Mouse (Mus musculus): ENCODE measurements around the gene Pcolce. TPM values are rescaled to one million over a fixed set of nuclear protein-coding genes. Genes with fewer than 3 reads are reported as not detected.
A peak's percentile ranks its signal among the peaks of the same experiment; 100 is the strongest.

The Pcolce gene
- polyA plus RNA-seq, 1 experiment from 2014 or later: 165 TPM

GRCm38 (mm10) chr5:137600281-137600618 lies 13.3 kb downstream of the Pcolce start:
- DNase-seq (ENCODE audit: low spot score): no peak

DNA sequence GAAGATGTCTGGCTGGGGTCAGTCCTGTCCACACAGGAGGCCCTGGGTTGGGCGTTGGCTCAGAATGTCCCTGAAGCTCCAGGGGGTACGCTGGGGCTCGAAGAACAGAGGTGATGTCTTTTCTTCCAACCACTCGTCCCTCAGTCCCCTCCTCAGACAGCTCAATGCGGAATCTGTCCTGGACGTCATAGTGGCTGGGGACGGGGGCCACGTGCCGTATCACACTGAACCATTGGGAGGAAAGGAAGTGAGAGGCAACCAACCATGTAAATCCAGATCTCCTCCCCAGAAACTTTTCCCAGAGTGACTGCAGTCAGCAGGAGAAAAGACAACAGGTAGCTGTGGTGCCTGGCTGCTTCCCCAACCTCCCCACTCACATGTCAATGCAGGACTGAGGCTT lies 14.0 kb downstream of the Pcolce start:
- WGBS: 81% methylated on average over 9 of the region's 9 CpGs
- Histone ChIP-seq H3K27ac (peak overlapping the region; percentile 97), H3K36me3 (peaks cover 31% of the 10 kb centered on the region), H3K27me3 (ENCODE audit: low read depth, poor library complexity, severe bottlenecking) (no peaks in the 10 kb centered on the region), H3K4me1 (peaks cover 40% of the 10 kb centered on the region), H3K9me3 (replicated peaks) (no peaks in the 10 kb centered on the region), H3K4me3 (peak overlapping the region; percentile 80)
- no peak for DNase-seq (ENCODE audit: low spot score)

More at GRCm38 (mm10) chr5:137600281-137600618, 13.3 kb downstream of the Pcolce start:
- H3K36me3 ChIP-seq: peaks cover 38% of the 10 kb centered on the region
- peaks cover 40% of the 10 kb centered on the region for H3K4me1 ChIP-seq
- WGBS: 4% methylated on average over 19 of the region's 19 CpGs
- peak overlapping the region; percentile 80 for H3K4me3 ChIP-seq
- no peaks in the 10 kb centered on the region for H3K27me3 ChIP-seq (ENCODE audit: low read depth, poor library complexity, severe bottlenecking)
- H3K27ac ChIP-seq: peak overlapping the region; percentile 97
- no peaks in the 10 kb centered on the region for H3K9me3 ChIP-seq (replicated peaks)

DNA sequence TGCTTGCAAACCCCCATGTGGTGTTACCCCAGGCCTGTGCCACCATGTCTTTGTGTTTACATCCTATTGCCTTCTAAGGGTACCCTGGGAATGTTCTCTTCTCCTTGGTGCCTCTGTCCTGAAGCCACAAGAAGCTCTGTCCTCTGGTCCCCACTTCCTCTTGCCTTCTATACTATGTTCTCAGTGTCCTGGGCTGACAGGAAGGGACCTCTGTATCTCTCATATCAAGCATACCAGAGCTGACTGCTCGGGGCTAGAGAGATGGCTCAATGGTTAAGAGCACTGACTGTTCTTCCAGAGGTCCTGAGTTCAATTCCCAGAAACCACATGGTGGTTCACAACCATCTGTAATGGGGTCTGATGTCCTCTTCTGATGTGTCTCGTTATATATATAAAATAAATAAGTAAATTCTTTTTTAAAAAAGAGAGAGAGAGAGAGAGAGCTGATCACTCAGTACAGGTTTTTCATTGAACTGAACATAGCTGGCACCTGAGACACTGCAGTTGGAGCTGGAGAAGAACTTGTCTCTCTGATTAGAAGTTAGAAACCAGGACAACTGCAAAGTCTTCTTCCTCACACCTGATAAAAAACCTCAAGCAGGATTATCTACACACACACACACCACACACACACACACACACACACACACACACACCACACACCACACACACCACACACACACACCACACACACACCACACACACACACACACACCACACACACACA lies 15.3 kb downstream of the Pcolce start:
- Histone ChIP-seq H3K27ac (no peak overlapping the region), H3K4me3 (no peak overlapping the region), H3K9me3 (replicated peaks) (no peaks in the 10 kb centered on the region), H3K4me1 (peaks cover 34% of the 10 kb centered on the region), H3K27me3 (ENCODE audit: low read depth, poor library complexity, severe bottlenecking) (no peaks in the 10 kb centered on the region), H3K36me3 (peaks cover 18% of the 10 kb centered on the region; the same call in 1 of the 2 replicates)
- no peak for DNase-seq (ENCODE audit: low spot score)
- 90% methylated on average over 2 of the region's 2 CpGs for WGBS

DNA sequence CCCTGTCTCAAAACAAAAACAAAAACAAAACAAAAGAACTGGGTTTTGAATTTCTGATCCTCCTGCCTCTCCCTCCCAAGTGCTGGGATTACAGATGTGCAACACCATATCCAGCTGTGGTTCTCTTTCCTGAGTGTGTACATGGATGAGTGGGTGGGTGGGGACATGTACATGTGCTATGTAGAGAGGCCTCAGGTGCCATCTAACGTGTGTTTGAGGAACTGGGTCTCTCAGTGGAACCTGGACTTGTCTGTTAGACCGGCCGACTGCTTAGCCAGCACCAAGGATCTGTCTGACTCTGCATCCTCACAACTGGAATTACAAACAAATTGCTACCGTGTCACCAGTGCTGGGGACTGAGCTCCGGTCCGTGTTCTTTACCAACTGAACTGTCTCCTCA lies 16.0 kb downstream of the Pcolce start:
- 97% methylated on average over 6 of the region's 6 CpGs for WGBS
- H3K4me3 ChIP-seq: no peak overlapping the region
- no peaks in the 10 kb centered on the region for H3K27me3 ChIP-seq (ENCODE audit: low read depth, poor library complexity, severe bottlenecking)
- no peak for DNase-seq (ENCODE audit: low spot score)
- peaks cover 28% of the 10 kb centered on the region for H3K4me1 ChIP-seq
- peaks cover 15% of the 10 kb centered on the region; the same call in 1 of the 2 replicates for H3K36me3 ChIP-seq
- H3K27ac ChIP-seq: no peak overlapping the region
- no peaks in the 10 kb centered on the region for H3K9me3 ChIP-seq (replicated peaks)

DNA sequence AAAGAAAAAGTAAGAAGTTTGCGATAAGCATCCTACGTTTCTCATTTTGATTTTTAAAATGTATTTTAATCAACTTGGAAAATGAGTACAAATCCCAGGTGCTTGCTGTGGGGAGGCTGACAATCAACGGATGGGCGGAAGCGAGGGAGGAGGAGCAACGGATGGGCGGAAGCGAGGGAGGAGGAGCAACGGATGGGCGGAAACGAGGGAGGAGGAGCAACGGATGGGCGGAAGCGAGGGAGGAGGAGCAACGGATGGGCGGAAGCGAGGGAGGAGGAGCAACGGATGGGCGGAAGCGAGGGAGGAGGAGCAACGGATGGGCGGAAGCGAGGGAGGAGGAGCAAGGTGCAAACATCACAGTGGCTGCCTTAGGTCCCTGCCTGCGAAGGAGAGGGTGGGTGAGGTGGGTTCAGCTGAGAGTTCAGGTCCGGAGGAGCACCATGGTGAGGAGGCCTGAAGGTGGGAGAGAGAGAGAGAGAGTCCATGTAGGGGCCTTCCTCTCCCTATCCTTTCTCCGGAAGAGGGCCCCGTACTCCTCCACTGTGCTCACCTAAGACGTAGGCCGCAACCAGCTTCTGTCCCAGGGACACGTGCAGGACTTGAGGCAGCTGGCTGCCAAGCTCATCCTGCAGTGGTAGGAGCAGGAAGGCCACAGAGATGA lies 16.9 kb downstream of the Pcolce start:
- Histone ChIP-seq H3K27me3 (ENCODE audit: low read depth, poor library complexity, severe bottlenecking) (no peaks in the 10 kb centered on the region), H3K9me3 (replicated peaks) (no peaks in the 10 kb centered on the region), H3K4me1 (peaks cover 22% of the 10 kb centered on the region), H3K27ac (peak overlapping the region; percentile 53), H3K4me3 (peak overlapping the region; percentile 39), H3K36me3 (peaks cover 15% of the 10 kb centered on the region; the same call in 1 of the 2 replicates)
- DNase-seq (ENCODE audit: low spot score): no peak
- 33% methylated on average over 30 of the region's 30 CpGs for WGBS

GRCm38 (mm10) chr5:137595921-137596320 lies 17.7 kb downstream of the Pcolce start:
- Histone ChIP-seq H3K4me3 (no peak overlapping the region), H3K27ac (no peak overlapping the region), H3K9me3 (replicated peaks) (no peaks in the 10 kb centered on the region), H3K4me1 (peaks cover 20% of the 10 kb centered on the region), H3K36me3 (peaks cover 15% of the 10 kb centered on the region; the same call in 1 of the 2 replicates), H3K27me3 (ENCODE audit: low read depth, poor library complexity, severe bottlenecking) (no peaks in the 10 kb centered on the region)
- DNase-seq (ENCODE audit: low spot score): no peak
- WGBS: 83% methylated on average over 7 of the region's 7 CpGs

- H3K9me3 ChIP-seq (replicated peaks): no peaks in the 10 kb centered on the region
- H3K4me3 ChIP-seq: no peak overlapping the region
- DNase-seq (ENCODE audit: low spot score): no peak
- WGBS: 75% methylated on average over 5 of the region's 5 CpGs
- no peaks in the 10 kb centered on the region for H3K4me1 ChIP-seq
- H3K36me3 ChIP-seq: no peaks in the 10 kb centered on the region
- H3K27me3 ChIP-seq (ENCODE audit: low read depth, poor library complexity, severe bottlenecking): no peaks in the 10 kb centered on the region
- H3K27ac ChIP-seq: no peak overlapping the region
Measured at GRCm38 (mm10) chr5:137590507-137590906, 23.1 kb downstream of the Pcolce start.

GRCm38 (mm10) chr5:137584976-137585375 lies 28.6 kb downstream of the Pcolce start:
- no peak overlapping the region for H3K4me3 ChIP-seq
- H3K36me3 ChIP-seq: no peaks in the 10 kb centered on the region
- peaks cover 41% of the 10 kb centered on the region for H3K27me3 ChIP-seq (ENCODE audit: low read depth, poor library complexity, severe bottlenecking)
- peak; percentile 66 for DNase-seq (ENCODE audit: low spot score)
- H3K4me1 ChIP-seq: peaks cover 13% of the 10 kb centered on the region
- H3K27ac ChIP-seq: no peak overlapping the region
- no peaks in the 10 kb centered on the region for H3K9me3 ChIP-seq (replicated peaks)
- 43% methylated on average over 8 of the region's 8 CpGs for WGBS

DNA sequence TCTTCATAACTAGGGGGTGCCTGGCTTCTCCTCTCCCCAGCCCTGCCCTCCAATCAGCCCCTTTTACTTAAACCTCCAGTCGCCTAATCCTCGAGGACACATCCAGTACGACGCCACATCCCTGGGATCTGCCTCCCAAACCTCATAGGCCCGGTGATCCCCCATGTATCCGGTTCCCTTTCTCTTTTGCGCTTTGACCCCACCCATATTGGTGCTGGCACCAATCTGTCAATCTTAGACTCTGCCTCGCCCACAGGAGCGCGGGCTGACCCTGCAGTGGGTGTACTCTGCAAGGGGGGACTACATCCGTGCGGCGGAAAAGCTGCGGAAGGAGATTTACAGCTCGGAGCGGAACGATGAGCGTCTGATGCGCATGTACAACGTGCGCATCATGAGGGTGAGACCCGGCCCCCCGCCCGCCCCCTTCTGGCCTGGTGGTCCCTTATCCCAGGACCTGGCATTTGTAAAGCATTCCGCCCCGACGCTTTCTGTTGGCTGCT lies 29.9 kb downstream of the Pcolce start:
- peak overlapping the region; percentile 42 for H3K4me3 ChIP-seq
- peak; percentile 45 for DNase-seq (ENCODE audit: low spot score)
- H3K27ac ChIP-seq: 0 out of 2 replicates have a peak overlapping the region, but pooled peaks have one; percentile 8
- H3K4me1 ChIP-seq: peaks cover 13% of the 10 kb centered on the region
- no peaks in the 10 kb centered on the region for H3K36me3 ChIP-seq
- WGBS: 18% methylated on average over 27 of the region's 27 CpGs
- H3K9me3 ChIP-seq (replicated peaks): no peaks in the 10 kb centered on the region
- H3K27me3 ChIP-seq (ENCODE audit: low read depth, poor library complexity, severe bottlenecking): peaks cover 41% of the 10 kb centered on the region

GRCm38 (mm10) chr5:137582702-137583101 lies 30.9 kb downstream of the Pcolce start:
- no peak overlapping the region for H3K4me3 ChIP-seq
- H3K27ac ChIP-seq: no peak overlapping the region
- WGBS: 36% methylated on average over 8 of the region's 8 CpGs
- no peak for DNase-seq (ENCODE audit: low spot score)
- no peaks in the 10 kb centered on the region for H3K36me3 ChIP-seq
- peaks cover 13% of the 10 kb centered on the region for H3K4me1 ChIP-seq
- H3K27me3 ChIP-seq (ENCODE audit: low read depth, poor library complexity, severe bottlenecking): peaks cover 41% of the 10 kb centered on the region
- no peaks in the 10 kb centered on the region for H3K9me3 ChIP-seq (replicated peaks)

DNA sequence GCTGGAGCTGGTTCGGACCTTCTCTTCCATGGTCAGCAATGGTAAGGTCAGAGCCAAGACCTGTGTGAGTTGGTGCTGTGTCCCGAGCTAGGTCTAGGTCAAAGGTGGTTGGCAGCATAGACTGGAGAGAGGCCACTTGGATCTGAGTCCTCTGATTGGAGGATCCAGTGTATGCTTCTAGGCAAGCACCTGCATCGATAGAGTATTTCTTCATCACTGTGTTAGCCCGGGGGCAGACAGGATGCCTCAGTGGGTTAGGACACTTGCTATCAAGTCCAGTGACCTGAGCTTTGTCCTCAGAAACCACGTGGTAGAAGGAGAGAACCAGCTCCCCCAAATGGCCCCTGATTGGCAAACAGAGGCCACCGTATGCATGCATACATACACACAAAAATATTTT lies 33.3 kb downstream of the Pcolce start:
- Histone ChIP-seq H3K27ac (no peak overlapping the region), H3K4me3 (no peak overlapping the region), H3K4me1 (peaks cover 13% of the 10 kb centered on the region), H3K27me3 (ENCODE audit: low read depth, poor library complexity, severe bottlenecking) (peaks cover 56% of the 10 kb centered on the region), H3K9me3 (replicated peaks) (no peaks in the 10 kb centered on the region), H3K36me3 (no peaks in the 10 kb centered on the region)
- DNase-seq (ENCODE audit: low spot score): no peak
- WGBS: 81% methylated on average over 6 of the region's 6 CpGs

DNA sequence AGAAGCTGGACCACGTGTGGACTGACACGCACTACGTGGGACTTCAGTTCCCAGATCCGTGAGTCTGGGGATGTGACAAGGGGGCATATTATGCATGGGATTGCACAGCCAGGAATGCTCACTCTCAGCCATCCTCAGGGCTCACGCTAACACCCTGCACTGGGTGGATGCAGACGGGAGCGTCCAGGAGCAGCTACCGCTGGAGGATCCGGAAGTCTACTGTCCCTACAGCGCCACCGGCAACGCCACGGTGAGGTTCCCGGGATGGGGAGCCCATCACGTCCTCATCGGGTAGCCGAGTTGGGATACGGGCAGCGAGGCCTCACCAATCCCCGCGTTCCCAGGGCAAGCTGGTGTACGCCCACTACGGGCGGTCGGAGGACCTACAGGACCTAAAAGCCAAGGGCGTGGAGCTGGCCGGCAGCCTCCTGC lies 39.1 kb downstream of the Pcolce start:
- 6% methylated on average over 27 of the region's 27 CpGs for WGBS

More for the DNA sequence above, 39.1 kb downstream of the Pcolce start:
- Histone ChIP-seq H3K27ac (0 out of 2 replicates have a peak overlapping the region, but pooled peaks have one; percentile 12), H3K4me3 (peak overlapping the region; percentile 38), H3K9me3 (replicated peaks) (no peaks in the 10 kb centered on the region), H3K4me1 (peaks cover 10% of the 10 kb centered on the region), H3K27me3 (ENCODE audit: low read depth, poor library complexity, severe bottlenecking) (peaks cover 35% of the 10 kb centered on the region), H3K36me3 (no peaks in the 10 kb centered on the region)
- DNase-seq (ENCODE audit: low spot score): peak; percentile 57

Measured in limb, embryonic 10.5 days (tissue).